Mouse (Mus musculus) CH12.LX (cell line): ENCODE measurements around the gene Il27ra. TPM values are rescaled to one million over a fixed set of nuclear protein-coding genes. Genes with fewer than 3 reads are reported as not detected.

ENCODE experiments used
- DNase-seq: peaks from one replicate; pipeline ENCODE4 v3.0.0-alpha.2; 2013; ENCODE audit errors: extremely low read depth
- H3K27ac ChIP-seq: 2 replicates; pipeline ENCODE4 v1.5.1; 2012; ENCODE audit warnings: low read depth, mild to moderate bottlenecking, control low read depth, moderate library complexity; ENCODE audit not compliant: insufficient read depth
- H3K27me3 ChIP-seq: replicated peaks from 2 replicates; pipeline ENCODE3; 2012; ENCODE audit warnings: inconsistent platforms
- H3K36me3 ChIP-seq, 2 experiments: replicated peaks in 1 of 2; 2 replicates each; pipeline versions ENCODE3 to v1.6.1; 2012; ENCODE audit warnings: inconsistent platforms in 1 of 2, low read length in 1 of 2, mild to moderate bottlenecking in 1 of 2, mixed read lengths in 1 of 2, moderate library complexity in 1 of 2; ENCODE audit not compliant: control insufficient read depth in 1 of 2, insufficient read depth in 1 of 2
- H3K4me1 ChIP-seq, 2 experiments: 2 replicates each; pipeline ENCODE4 v1.6.1; 2012; ENCODE audit warnings: inconsistent platforms in 1 of 2, moderate library complexity in 1 of 2; ENCODE audit not compliant: insufficient read depth in 2 of 2, control insufficient read depth in 1 of 2
- H3K4me2 ChIP-seq: 2 replicates; pipeline ENCODE4 v1.6.1; 2012; ENCODE audit warnings: low read depth, mild to moderate bottlenecking, control low read depth; ENCODE audit not compliant: poor library complexity, insufficient read depth, severe bottlenecking
- H3K4me3 ChIP-seq, 3 experiments: fragments of 150-350 bp in 1 of 3; sonication (generic) in 1 of 3; replicated peaks in 1 of 3; 2 replicates each; pipeline versions ENCODE3 to v1.5.1; 2011 to 2012; ENCODE audit warnings: low read depth in 2 of 3, low read length in 2 of 3, mild to moderate bottlenecking in 2 of 3, moderate library complexity in 2 of 3, control low read depth in 1 of 3, improper control_type of control experiment in 1 of 3, inconsistent platforms in 1 of 3, mixed read lengths in 1 of 3; ENCODE audit not compliant: poor library complexity in 1 of 3
- H3K79me2 ChIP-seq: replicated peaks from 2 replicates; pipeline ENCODE4 v1.6.1; 2012; ENCODE audit warnings: mild to moderate bottlenecking, moderate library complexity; ENCODE audit not compliant: control insufficient read depth, poor library complexity, insufficient read depth, severe bottlenecking; ENCODE audit errors: extremely low read depth
- H3K9ac ChIP-seq: 2 replicates; pipeline ENCODE4 v1.6.1; 2012; ENCODE audit warnings: low read depth, mild to moderate bottlenecking, control low read depth, moderate library complexity; ENCODE audit not compliant: insufficient read depth
- H3K9me3 ChIP-seq: replicated peaks from 2 replicates; pipeline ENCODE3; 2012; ENCODE audit warnings: low read length, inconsistent platforms, mixed read lengths
- BHLHE40 ChIP-seq: IDR thresholded peaks from 2 replicates; pipeline ENCODE4 v1.6.1; 2011; ENCODE audit warnings: mild to moderate bottlenecking, low read depth, low read length, improper control_type of control experiment
- CTCF ChIP-seq, 2 experiments: IDR thresholded peaks in 1 of 2; conservative IDR thresholded peaks in 1 of 2; 2 replicates each; pipeline ENCODE4 v1.5.1; 2011 to 2012; ENCODE audit warnings: low read depth in 2 of 2, low read length in 2 of 2, improper control_type of control experiment in 1 of 2, inconsistent platforms in 1 of 2, mild to moderate bottlenecking in 1 of 2, moderate library complexity in 1 of 2
- ELF1 ChIP-seq: IDR thresholded peaks from 2 replicates; pipeline ENCODE4 v1.6.1; 2014; ENCODE audit warnings: low read depth, mild to moderate bottlenecking, inconsistent platforms, low read length, improper control_type of control experiment
- EP300 ChIP-seq: IDR thresholded peaks from 2 replicates; pipeline ENCODE4 v1.6.1; 2011; ENCODE audit warnings: low read length, improper control_type of control experiment
- GABPA ChIP-seq: IDR thresholded peaks from 2 replicates; pipeline ENCODE4 v1.6.1; 2012; ENCODE audit warnings: low read depth, low read length, improper control_type of control experiment, inconsistent platforms; ENCODE audit not compliant: insufficient replicate concordance
- KAT2A ChIP-seq: IDR thresholded peaks from 2 replicates; pipeline ENCODE4 v1.6.1; 2012; ENCODE audit warnings: low read length, improper control_type of control experiment, inconsistent platforms; ENCODE audit not compliant: insufficient replicate concordance
- MAX ChIP-seq: IDR thresholded peaks from 2 replicates; pipeline ENCODE4 v1.6.1; 2011; ENCODE audit warnings: low read length, improper control_type of control experiment
- MXI1 ChIP-seq: IDR thresholded peaks from 2 replicates; pipeline ENCODE4 v1.6.1; 2011; ENCODE audit warnings: mild to moderate bottlenecking, low read depth, low read length, improper control_type of control experiment
- NELFE ChIP-seq: IDR thresholded peaks from 2 replicates; pipeline ENCODE4 v1.6.1; 2011; ENCODE audit warnings: low read depth, low read length, improper control_type of control experiment
- PAX5 ChIP-seq: IDR thresholded peaks from 2 replicates; pipeline ENCODE4 v1.6.1; 2012; ENCODE audit warnings: low read length, inconsistent platforms, mixed read lengths
- POLR2A ChIP-seq: IDR thresholded peaks from 2 replicates; pipeline ENCODE4 v1.6.1; 2011; ENCODE audit warnings: low read depth, mild to moderate bottlenecking, improper control_type of control experiment, low read length
- POLR2AphosphoS2 ChIP-seq: IDR thresholded peaks from 2 replicates; pipeline ENCODE4 v1.6.1; 2011; ENCODE audit warnings: low read depth, low read length, improper control_type of control experiment
- RCOR1 ChIP-seq: conservative IDR thresholded peaks from 2 replicates; pipeline ENCODE4 v1.6.1; 2012; ENCODE audit warnings: low read depth, mild to moderate bottlenecking, inconsistent platforms, low read length, improper control_type of control experiment
- SIN3A ChIP-seq: IDR thresholded peaks from 2 replicates; pipeline ENCODE4 v1.6.1; 2012; ENCODE audit warnings: low read length, improper control_type of control experiment, inconsistent platforms
- SMC3 ChIP-seq: IDR thresholded peaks from 2 replicates; pipeline ENCODE4 v1.6.1; 2011; ENCODE audit warnings: low read depth, low read length, improper control_type of control experiment
- TBP ChIP-seq: conservative IDR thresholded peaks from 2 replicates; pipeline ENCODE4 v1.6.1; 2011; ENCODE audit warnings: low read depth, low read length, improper control_type of control experiment
- USF2 ChIP-seq: conservative IDR thresholded peaks from 2 replicates; pipeline ENCODE4 v1.6.1; 2011; ENCODE audit warnings: low read depth, low read length, improper control_type of control experiment
- ZC3H11A ChIP-seq: IDR thresholded peaks from 2 replicates; pipeline ENCODE4 v1.6.1; 2012; ENCODE audit warnings: low read depth, mild to moderate bottlenecking, inconsistent platforms, low read length, improper control_type of control experiment
- ZMIZ1 ChIP-seq: IDR thresholded peaks from 2 replicates; pipeline ENCODE4 v1.6.1; 2012; ENCODE audit warnings: low read depth, mild to moderate bottlenecking, inconsistent platforms, low read length, improper control_type of control experiment
- ZNF384 ChIP-seq: IDR thresholded peaks from 2 replicates; pipeline ENCODE4 v1.6.1; 2012; ENCODE audit warnings: low read depth, low read length, improper control_type of control experiment, inconsistent platforms
- dilution Hi-C: fragments of 300-500 bp; cut with MboI; formaldehyde crosslinking; loops from 2 replicates; pipeline ENCODE4 v1.14.3; 2020; ENCODE audit warnings: low sequenced_read_pairs; ENCODE audit not compliant: extremely low pct_unique_long_range_greater_than_20kb, extremely low pct_ligation_motif_present
- in situ Hi-C: fragments of 300-500 bp; cut with MboI; formaldehyde crosslinking; loops from 3 replicates; pipeline ENCODE4 v1.14.3; 2019; ENCODE audit warnings: low sequenced_read_pairs, low pct_ligation_motif_present, low pct_unique_long_range_greater_than_20kb, mixed read lengths
- polyA plus RNA-seq: library from polyadenylated mRNA; unstranded; fragments of >175 nt; gene quantifications from 2 replicates; pipeline ENCODE4 v1.2.1, GENCODE M21; 2012; ENCODE audit warnings: low read depth; ENCODE audit not compliant: insufficient read length
- total RNA-seq, 2 experiments: library from RNA; depleted of rRNA; stranded (reverse); fragments of 300-350 nt in 1 of 2; fragments of >200 nt in 1 of 2; gene quantifications; 2 replicates each; pipeline ENCODE4 v1.2.3; 2012 to 2014

The Il27ra gene
- total and polyA plus RNA-seq, 3 experiments, result 1.4 to 2.4 (median 2.3) TPM

DNA sequence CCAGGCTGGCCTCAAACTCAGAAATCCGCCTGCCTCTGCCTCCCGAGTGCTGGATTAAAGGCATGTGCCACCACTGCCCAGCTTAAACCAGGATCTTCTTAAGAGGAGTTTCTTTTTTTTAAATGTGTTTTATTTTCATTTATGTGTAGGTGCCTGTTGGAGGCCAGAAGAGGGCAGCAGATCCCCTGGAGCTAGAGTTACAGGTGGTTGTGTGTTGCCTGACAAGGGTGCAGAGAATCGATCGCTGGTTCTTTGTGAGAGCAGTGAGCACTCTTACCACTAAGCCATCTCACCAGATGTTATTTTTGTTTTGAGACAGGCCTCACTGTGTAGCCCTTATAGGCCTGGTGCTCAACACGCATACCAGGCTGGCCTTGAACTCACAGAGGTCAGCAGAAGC lies 26.6 kb downstream of the Il27ra start:
- Histone ChIP-seq H3K4me2 (no peak overlapping the region), H3K79me2 (no peaks in the 10 kb centered on the region), H3K9me3 (peaks cover 11% of the 10 kb centered on the region), H3K4me1 (peaks cover 3 to 8% of the 10 kb centered on the region in 2 experiments; a peak in 3 of 4 replicates), H3K27me3 (peaks cover 36% of the 10 kb centered on the region), H3K27ac (no peak overlapping the region), H3K36me3 (no peaks in the 10 kb centered on the region), H3K4me3 (no peak overlapping the region), H3K9ac (no peak overlapping the region)
- TF ChIP-seq TBP (no peak), BHLHE40 (no peak), POLR2AphosphoS2 (no peak), GABPA (no peak), USF2 (no peak), SMC3 (no peak)
- DNase-seq, result no peak
- dilution Hi-C loops (no loop called here), in situ Hi-C loops (no loop called here)

- H3K9ac ChIP-seq, result no peak overlapping the region
- in situ Hi-C loops, result no loop called here
- TF ChIP-seq PAX5 (no peak), CTCF (conservative IDR thresholded peaks at IDR 0.05 in 1 of 2, IDR thresholded peaks at IDR 0.05 in 1 of 2; ENCODE audit: low read depth in 2 of 2, low read length in 2 of 2) (no peak), RCOR1 (no peak), POLR2A (no peak), NELFE (no peak), ELF1 (no peak), EP300 (no peak), ZMIZ1 (no peak), MXI1 (no peak), ZC3H11A (no peak), SIN3A (no peak), KAT2A (no peak), USF2 (no peak), POLR2AphosphoS2 (no peak), ZNF384 (no peak), MAX (no peak)
- TF ChIP-seq, all 38 proteins: peak for 0
- Histone ChIP-seq H3K27ac (no peak overlapping the region), H3K4me2 (no peak overlapping the region), H3K4me1 (peaks cover 6 to 18% of the 10 kb centered on the region in 2 experiments; a peak in 3 of 4 replicates), H3K9me3 (peaks cover 11% of the 10 kb centered on the region), H3K36me3 (no peaks in the 10 kb centered on the region), H3K4me3 (no peak overlapping the region), H3K27me3 (peaks cover 32% of the 10 kb centered on the region), H3K79me2 (no peaks in the 10 kb centered on the region)
- dilution Hi-C loops, result no loop called here
- no peak for DNase-seq
Observed at GRCm38 (mm10) chr8:84012499-84013165, 29.8 kb downstream of the Il27ra start.
